Mouse (Mus musculus): Measurements from ENCODE around the gene Ssmem1.

- no peak for TF ChIP-seq MYOD1 (IDR thresholded peaks at IDR 0.05; ENCODE audit: control insufficient read depth in 1 of 3, insufficient read length in 2 of 3, low read depth in 2 of 3)
- TF ChIP-seq POLR2A (IDR thresholded peaks at IDR 0.05; ENCODE audit: insufficient read length, low read depth): no peak
- no peak for TF ChIP-seq MAX (IDR thresholded peaks at IDR 0.05; ENCODE audit: low read depth)
- no peak for TF ChIP-seq TCF3 (IDR thresholded peaks at IDR 0.05; ENCODE audit: insufficient read length, low read depth)
- no peak for TF ChIP-seq E2F4 (IDR thresholded peaks at IDR 0.05; ENCODE audit: insufficient read depth)
- no peak for TF ChIP-seq USF1 (IDR thresholded peaks at IDR 0.05; ENCODE audit: low read depth)
- TF ChIP-seq MYOG (IDR thresholded peaks at IDR 0.05; ENCODE audit: control insufficient read depth in 1 of 3, insufficient read depth in 1 of 3, insufficient read length in 2 of 3, low read depth in 2 of 3): no peak
- no peak for TF ChIP-seq POLR2AphosphoS2 (IDR thresholded peaks at IDR 0.05; ENCODE audit: insufficient read length, low read depth)
- no peak for TF ChIP-seq CEBPB (IDR thresholded peaks at IDR 0.05; ENCODE audit: insufficient read depth, poor library complexity, severe bottlenecking)
- no peak for TF ChIP-seq TCF12 (IDR thresholded peaks at IDR 0.05; ENCODE audit: insufficient read depth, poor library complexity, severe bottlenecking)
These were observed 44.4 kb downstream of the Ssmem1 start for GRCm38 (mm10) chr6:30554092-30554491.
